Mouse (Mus musculus): ENCODE measurements around the gene Serpinb9c. TPM values are rescaled to one million over a fixed set of nuclear protein-coding genes. Genes with fewer than 3 reads are reported as not detected.
"Not testable (repeated sequence)": the region's sequence is repeated elsewhere in the genome, so short reads cannot be mapped to it uniquely, and the experiment has no call there.

Gene Serpinb9c
- not detected for polyA plus RNA-seq (2017; shearing (Covaris generic))

- no peak for ATAC-seq
These were observed at the start of gene Serpinb9c for GRCm38 (mm10) chr13:33159642-33160041. Gene Serpinb9c (minus strand): TSS chr13:33159742.

- ATAC-seq: no peak
These were observed 40.2 kb upstream of the Serpinb9c start for GRCm38 (mm10) chr13:33199740-33200139.

- ATAC-seq: no peak
These were observed 33.1 kb upstream of the Serpinb9c start, which contains the start of gene Serpinb9d for GRCm38 (mm10) chr13:33192659-33193058. Gene Serpinb9d (plus strand): TSS chr13:33192959.

GRCm38 (mm10) chr13:33190486-33190885, 30.9 kb upstream of the Serpinb9c start:
- ATAC-seq: not testable (repeated sequence)

GRCm38 (mm10) chr13:33141435-33141834, 18.1 kb downstream of the Serpinb9c start:
- ATAC-seq: no peak

- ATAC-seq: no peak
These were observed 21.8 kb downstream of the Serpinb9c start for GRCm38 (mm10) chr13:33137717-33138116.

GRCm38 (mm10) chr13:33113054-33113453, 46.5 kb downstream of the Serpinb9c start:
- ATAC-seq: no peak

GRCm38 (mm10) chr13:33105626-33106025, 53.9 kb downstream of the Serpinb9c start:
- no peak for ATAC-seq

Other genes starting within 250 kb of the Serpinb9c start
- gene Serpinb6b, start 194.5 kb downstream of the Serpinb9c start, polyA plus RNA-seq (2017; shearing (Covaris generic)): 10 to 100 TPM; 35.6 to 41.4 TPM
- gene Serpinb9, start 156.5 kb downstream of the Serpinb9c start, polyA plus RNA-seq (2017; shearing (Covaris generic)): 10 to 100 TPM; 17.0 to 20.8 TPM
- gene Serpinb9b, start 132.3 kb downstream of the Serpinb9c start, polyA plus RNA-seq (2017; shearing (Covaris generic)): under 1 TPM in 1 of 2 experiments, not detected in 1; 0.15 TPM
- not detected for gene Serpinb1b, start 81.2 kb downstream of the Serpinb9c start, polyA plus RNA-seq (2017; shearing (Covaris generic))
- gene Serpinb9d, start 33.2 kb upstream of the Serpinb9c start, polyA plus RNA-seq (2017; shearing (Covaris generic)): not detected
- gene Serpinb9e, start 89.9 kb upstream of the Serpinb9c start, polyA plus RNA-seq (2017; shearing (Covaris generic)): not detected
- gene Serpinb9f, start 164.3 kb upstream of the Serpinb9c start, polyA plus RNA-seq (2017; shearing (Covaris generic)): under 1 TPM; 0.33 to 0.34 TPM
- gene Gm11397, start 236.0 kb upstream of the Serpinb9c start, polyA plus RNA-seq (2017; shearing (Covaris generic)): not detected